Mouse (Mus musculus) spleen, adult 2 months (tissue): Measurements from ENCODE around the gene Arih1. TPM values are rescaled to one million over a fixed set of nuclear protein-coding genes. Genes with fewer than 3 reads are reported as not detected.

Experiments
- DNase-seq, 2 experiments: peaks; one replicate each; pipeline versions ENCODE4 v3.0.0 to v3.0.0-alpha.2; 2012 to 2021; ENCODE audit warnings: low spot score in 2 of 2, low read depth in 1 of 2
- H3K27ac ChIP-seq: fragments of 200-500 bp; 2 replicates; pipeline ENCODE4 v1.5.1; 2012; ENCODE audit warnings: low read length, inconsistent platforms; ENCODE audit not compliant: insufficient read depth
- H3K27me3 ChIP-seq: fragments of 200-500 bp; 2 replicates; pipeline ENCODE4 v1.6.1; 2012; ENCODE audit warnings: mild to moderate bottlenecking, moderate library complexity, low read length, inconsistent platforms; ENCODE audit not compliant: control insufficient read depth, insufficient read depth
- H3K36me3 ChIP-seq: fragments of 200-500 bp; 2 replicates; pipeline ENCODE4 v1.6.1; 2012; ENCODE audit warnings: mild to moderate bottlenecking, low read length, inconsistent platforms; ENCODE audit not compliant: control insufficient read depth, insufficient read depth
- H3K4me1 ChIP-seq: fragments of 200-500 bp; 2 replicates; pipeline ENCODE4 v1.6.1; 2011; ENCODE audit warnings: inconsistent platforms; ENCODE audit not compliant: control insufficient read depth, insufficient read depth, insufficient read length
- H3K4me3 ChIP-seq: fragments of 200-500 bp; 2 replicates; pipeline ENCODE4 v1.5.1; 2011; ENCODE audit warnings: mild to moderate bottlenecking, inconsistent platforms; ENCODE audit not compliant: insufficient read depth, insufficient read length; ENCODE audit errors: extremely low read depth
- CTCF ChIP-seq: fragments of 200-500 bp; IDR thresholded peaks from 2 replicates; pipeline ENCODE4 v1.5.1; 2011; ENCODE audit warnings: mild to moderate bottlenecking, inconsistent platforms; ENCODE audit not compliant: insufficient read depth, insufficient read length, insufficient replicate concordance; ENCODE audit errors: extremely low read depth
- POLR2A ChIP-seq: fragments of 200-500 bp; IDR thresholded peaks from 2 replicates; pipeline ENCODE4 v1.6.1; 2011; ENCODE audit warnings: low read depth, low read length, inconsistent platforms
- WGBS: fragments of 180-500 bp; shearing (Covaris S2); methylation state at CpG from one replicate; pipeline ENCODE4 v1.1.7; 2018; 5-methylcytosine and 5-hydroxymethylcytosine counted together
- polyA plus RNA-seq: library from polyadenylated mRNA; depleted of rRNA; stranded (reverse); fragments of >200 nt; gene quantifications from 2 replicates; pipeline ENCODE4 v1.2.3, GENCODE M21; 2012

Gene Arih1
- polyA plus RNA-seq, 1 experiment: 14.7 TPM

DNA sequence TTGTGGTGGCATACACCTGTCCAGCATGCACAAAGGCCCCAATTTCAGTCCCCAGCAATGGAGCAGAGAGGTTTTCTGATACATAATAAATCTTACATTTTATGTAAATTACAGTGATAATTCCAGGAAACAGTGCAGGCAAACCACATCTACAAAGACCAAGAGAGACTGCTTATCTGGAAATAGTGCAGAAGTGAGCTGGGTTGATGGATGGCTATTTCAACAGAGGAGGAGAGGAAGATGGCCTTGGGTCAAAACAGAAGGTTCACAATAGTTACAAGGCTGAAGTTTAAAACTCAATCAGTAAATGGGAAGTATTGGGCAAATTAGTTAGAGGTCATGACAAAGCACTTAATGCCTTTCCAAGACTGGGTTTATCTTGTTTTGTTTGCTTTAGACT is 913 bp upstream of the Arih1 start:
- H3K27me3 ChIP-seq: no peaks in the 10 kb centered on the region
- H3K36me3 ChIP-seq: no peaks in the 10 kb centered on the region
- no peak overlapping the region; the same call in 1 of the 2 replicates for H3K4me3 ChIP-seq
- peak overlapping the region; percentile 96 for H3K27ac ChIP-seq
- no peak for TF ChIP-seq CTCF
- no peak for TF ChIP-seq POLR2A
- DNase-seq: no peak
- peaks cover 2% of the 10 kb centered on the region; the same call in 1 of the 2 replicates for H3K4me1 ChIP-seq

DNA sequence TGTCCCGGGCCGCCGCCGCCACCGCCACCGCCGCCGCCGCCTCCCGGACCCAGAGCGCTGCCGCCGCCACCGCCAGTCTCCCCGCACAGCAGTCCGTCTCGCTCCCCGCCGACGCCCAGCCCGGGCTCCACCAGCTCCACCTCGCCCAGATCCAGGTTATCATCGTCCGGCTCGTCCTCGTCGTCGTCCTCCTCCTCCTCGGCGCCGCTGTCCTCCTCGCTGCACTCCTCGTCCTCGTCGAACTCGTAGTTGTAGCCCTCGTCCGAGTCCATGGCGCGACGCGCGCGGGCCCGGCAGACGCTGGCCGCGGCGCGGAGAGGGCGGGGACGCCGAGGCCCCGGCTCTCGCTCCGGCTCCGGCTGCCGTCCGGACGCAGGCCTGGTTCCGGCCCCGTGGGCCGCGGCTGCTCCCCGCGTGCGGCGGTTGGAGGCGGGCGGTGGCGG is 321 bp downstream of the Arih1 start:
- peak in 1 of 2 experiments; percentile 12 for DNase-seq
- TF ChIP-seq POLR2A: no peak
- no peak for TF ChIP-seq CTCF
- no peaks in the 10 kb centered on the region for H3K36me3 ChIP-seq
- no peaks in the 10 kb centered on the region for H3K27me3 ChIP-seq
- under 1% methylated on average over 47 of the region's 71 CpGs for WGBS
- H3K4me1 ChIP-seq: peaks cover 2% of the 10 kb centered on the region; the same call in 1 of the 2 replicates
- H3K27ac ChIP-seq: peak overlapping the region; percentile 96
- peak overlapping the region; percentile 98 for H3K4me3 ChIP-seq

DNA sequence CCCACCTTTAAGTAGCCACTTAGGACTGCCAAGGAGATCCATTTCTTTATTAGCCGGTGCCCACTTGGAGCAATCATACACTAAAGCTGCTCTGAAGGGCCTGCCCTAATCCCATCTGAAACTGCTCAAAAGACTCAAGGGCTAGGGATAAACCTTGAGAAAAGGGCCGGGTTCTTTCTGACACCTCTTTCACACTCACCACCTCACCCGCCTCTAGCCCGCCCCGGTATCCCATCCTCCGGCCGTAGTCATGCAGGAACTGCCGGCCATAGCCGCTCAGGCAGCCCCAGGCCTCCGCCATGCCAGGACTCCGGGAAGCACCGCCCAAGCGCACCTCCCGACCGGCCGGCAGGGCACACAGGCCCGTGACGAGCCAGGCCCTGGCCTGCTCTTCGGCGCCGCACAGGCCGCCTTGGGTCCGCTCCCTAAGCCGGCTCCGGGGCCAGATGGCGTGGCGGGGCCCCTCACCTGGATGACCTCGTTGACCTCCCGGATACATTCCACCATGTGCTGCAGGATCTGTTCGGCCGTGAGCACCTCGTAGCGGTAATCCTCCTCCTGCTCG is 825 bp downstream of the Arih1 start:
- Histone ChIP-seq H3K36me3 (no peaks in the 10 kb centered on the region), H3K27me3 (no peaks in the 10 kb centered on the region), H3K4me1 (peaks cover 2% of the 10 kb centered on the region; the same call in 1 of the 2 replicates), H3K27ac (peak overlapping the region; percentile 96), H3K4me3 (peak overlapping the region; percentile 98)
- WGBS: under 1% methylated on average over 32 of the region's 34 CpGs
- TF ChIP-seq CTCF (no peak), POLR2A (no peak)
- DNase-seq: peak; percentile 15 to 48

DNA sequence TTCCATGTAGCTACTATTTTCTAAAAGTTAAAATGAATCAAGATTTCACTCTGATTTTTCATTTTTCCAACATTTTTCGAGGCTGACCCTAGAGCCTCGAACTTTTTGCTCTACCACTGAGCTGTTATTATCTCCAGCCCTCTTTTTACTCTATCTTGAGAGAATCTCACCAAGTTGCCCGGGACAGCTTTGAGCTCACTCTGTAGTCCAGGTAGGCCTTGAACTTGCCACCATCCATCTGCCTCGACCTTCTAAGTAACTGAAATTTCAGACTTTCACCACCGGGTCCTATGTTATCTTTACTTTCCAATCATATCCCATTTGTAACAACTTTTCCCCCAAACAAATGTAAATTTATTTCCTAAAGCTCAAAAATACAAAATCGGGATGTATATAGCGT is 1.7 kb downstream of the Arih1 start:
- Histone ChIP-seq H3K36me3 (no peaks in the 10 kb centered on the region), H3K27me3 (no peaks in the 10 kb centered on the region), H3K4me3 (no peak overlapping the region; the same call in 1 of the 2 replicates), H3K4me1 (peaks cover 3% of the 10 kb centered on the region; the same call in 1 of the 2 replicates), H3K27ac (no peak overlapping the region)
- no peak for TF ChIP-seq POLR2A
- TF ChIP-seq CTCF: no peak
- 2% methylated on average over 7 of the region's 7 CpGs for WGBS
- DNase-seq: no peak

DNA sequence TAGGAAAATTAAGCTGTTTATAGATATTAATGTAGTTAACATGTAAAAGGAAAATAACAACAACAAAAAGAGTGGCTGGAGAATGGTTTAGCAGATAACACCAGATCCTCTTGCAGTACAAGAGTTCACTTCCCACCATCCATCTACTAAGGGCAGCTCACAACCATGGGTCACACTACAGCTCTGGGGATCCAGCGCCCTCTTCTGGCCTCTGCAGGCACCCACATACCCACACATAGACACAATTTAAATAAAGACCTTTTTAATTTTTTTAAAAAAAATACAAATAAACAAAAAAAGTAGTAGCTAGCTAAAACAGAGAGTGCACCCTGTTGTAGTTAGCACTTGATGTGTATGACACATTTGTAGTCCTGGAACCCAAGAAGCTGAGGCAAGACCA is 4.0 kb downstream of the Arih1 start:
- DNase-seq: peak; percentile 25 to 43
- H3K27me3 ChIP-seq: no peaks in the 10 kb centered on the region
- whole genome bisulfite sequencing: 58% methylated on average over 1 of the region's 1 CpGs
- peaks cover 4% of the 10 kb centered on the region; the same call in 1 of the 2 replicates for H3K4me1 ChIP-seq
- no peaks in the 10 kb centered on the region for H3K36me3 ChIP-seq
- no peak overlapping the region for H3K27ac ChIP-seq
- TF ChIP-seq POLR2A: no peak
- peak; percentile 51; the same call in 1 of the 2 replicates for TF ChIP-seq CTCF
- no peak overlapping the region for H3K4me3 ChIP-seq

DNA sequence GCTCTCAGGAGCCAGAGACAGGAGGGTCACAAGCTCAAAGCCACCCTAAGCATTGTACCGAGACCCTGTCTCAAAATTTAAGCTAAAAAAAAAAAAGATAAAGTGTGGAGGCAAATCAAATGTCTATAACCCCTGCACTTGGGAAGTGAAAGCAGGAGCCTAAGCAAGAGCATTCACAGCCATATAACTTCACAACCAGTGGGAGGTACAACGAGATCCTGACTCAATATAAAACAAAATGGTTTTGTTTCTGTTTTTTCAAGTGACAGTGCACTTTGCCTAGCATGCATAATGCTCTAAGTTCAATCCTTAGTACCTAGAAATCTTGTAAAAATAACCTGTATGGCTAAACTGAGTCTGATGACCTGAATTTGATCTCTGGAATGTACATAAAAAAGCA is 9.8 kb downstream of the Arih1 start:
- Histone ChIP-seq H3K4me1 (peaks cover 2% of the 10 kb centered on the region), H3K27ac (no peak overlapping the region), H3K4me3 (no peak overlapping the region), H3K27me3 (no peaks in the 10 kb centered on the region), H3K36me3 (no peaks in the 10 kb centered on the region)
- 60% methylated on average over 2 of the region's 2 CpGs for WGBS
- no peak for DNase-seq
- TF ChIP-seq CTCF: no peak
- TF ChIP-seq POLR2A: no peak

DNA sequence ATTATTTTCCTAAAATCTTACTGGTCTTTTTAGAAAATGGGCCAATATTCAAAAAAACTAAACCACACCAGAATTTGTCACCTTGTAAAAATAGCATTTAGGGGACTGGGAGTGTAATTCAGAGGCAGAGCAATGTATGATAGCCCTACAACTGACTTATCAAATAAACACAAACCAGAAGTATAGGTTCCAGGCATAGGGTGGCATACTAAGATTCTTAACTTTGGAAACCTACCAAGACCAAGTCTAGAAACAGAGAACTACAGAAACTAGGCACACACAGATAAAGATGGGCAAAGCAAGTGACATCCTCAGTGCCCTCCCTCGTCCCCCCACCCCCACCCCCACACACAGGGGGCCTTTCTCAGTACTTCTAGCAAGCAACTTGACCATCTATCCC is 11.6 kb downstream of the Arih1 start:
- peaks cover 2% of the 10 kb centered on the region for H3K4me1 ChIP-seq
- TF ChIP-seq CTCF (no peak), POLR2A (no peak)

More for the DNA sequence above, 11.6 kb downstream of the Arih1 start:
- Histone ChIP-seq H3K4me3 (no peak overlapping the region), H3K27me3 (no peaks in the 10 kb centered on the region), H3K36me3 (no peaks in the 10 kb centered on the region), H3K27ac (no peak overlapping the region)
- 73% methylated on average over 1 of the region's 1 CpGs for WGBS
- DNase-seq: no peak
